In genomic region chr19:21107741-21108140, GRCm38 (mm10) we compare ENCODE assay signal across 15 mouse cellular contexts.
A peak's percentile ranks its signal among the peaks of the same experiment; 100 is the strongest.
DNase-seq lines count a peak whose midpoint lies in the region; ATAC-seq and TF ChIP-seq lines count a peak whose summit lies in the region.
"Had no signal": no experiment of that assay in that cellular context is flagged by ENCODE, and none has a peak within 500 bp of the region (broad histone marks: within the 10 kb centered on the region; RNA-seq: fewer than 3 reads in every experiment).

No protein-coding gene starts in this region.

- no peak overlapping the region for H3K9ac ChIP-seq in heart, embryonic 11.5 days (ENCODE audit: low read depth, low read length)
- H3K9ac ChIP-seq in kidney, postnatal 0 days (ENCODE audit: low read depth, low read length) = no peak overlapping the region
- H3K9ac ChIP-seq: forebrain, postnatal 0 days; heart, embryonic 13.5 days; hindbrain, embryonic 13.5 days had no signal

- DNase-seq in heart, postnatal 25 days (ENCODE audit: low spot score) = no peak
- peak; percentile 53 for DNase-seq in ovary, adult 18-20 months (ENCODE audit: low spot score)
- no peak for DNase-seq in ovary, postnatal 14 days (ENCODE audit: low spot score)
- no peak for DNase-seq in kidney, postnatal 0 days (ENCODE audit: low spot score)
- peak; percentile 33 for DNase-seq in testis, postnatal 14 days (ENCODE audit: low spot score)
- no peak for DNase-seq in layer of hippocampus, adult 2 months (ENCODE audit: low spot score in 2 of 2)
- DNase-seq in left cerebral cortex, postnatal 4 days = no peak
- DNase-seq: forebrain, postnatal 0 days; gastrocnemius, postnatal 14 days; lung, postnatal 10 days; thymus, postnatal 25 days had no signal

- 53% methylated on average over 2 of the region's 3 CpGs for WGBS in heart, embryonic 11.5 days (ENCODE audit: insufficient replicate concordance)
- WGBS in kidney, postnatal 0 days = 25% methylated on average over 3 of the region's 3 CpGs

- no peaks in the 10 kb centered on the region for H3K36me3 ChIP-seq in heart, embryonic 11.5 days (ENCODE audit: control insufficient read depth, insufficient read depth, low read length)
- H3K36me3 ChIP-seq in kidney, postnatal 0 days (ENCODE audit: insufficient read depth, low read length) = no peaks in the 10 kb centered on the region
- H3K36me3 ChIP-seq: heart, embryonic 13.5 days; hindbrain, embryonic 13.5 days had no signal

- H3K27ac ChIP-seq in heart, embryonic 11.5 days (ENCODE audit: low read depth, low read length) = no peak overlapping the region
- H3K27ac ChIP-seq in kidney, postnatal 0 days = peak overlapping the region; percentile 37; the same call in 1 of the 2 replicates
- H3K27ac ChIP-seq in layer of hippocampus, adult 2 months = no peak overlapping the region
- H3K27ac ChIP-seq: heart, embryonic 13.5 days; hindbrain, embryonic 13.5 days had no signal

- no peak overlapping the region for H3K4me3 ChIP-seq in heart, embryonic 11.5 days (ENCODE audit: low read depth, low read length)
- H3K4me3 ChIP-seq in kidney, postnatal 0 days (replicated peaks; ENCODE audit: low read depth, low read length) = no peak overlapping the region
- H3K4me3 ChIP-seq in layer of hippocampus, adult 2 months = no peak overlapping the region
- H3K4me3 ChIP-seq: heart, embryonic 13.5 days; hindbrain, embryonic 13.5 days had no signal

- TF ChIP-seq CTCF in kidney, postnatal 0 days (IDR thresholded peaks at IDR 0.05; ENCODE audit: low read depth) = no peak
- no peak for TF ChIP-seq CTCF in layer of hippocampus, adult 2 months (conservative IDR thresholded peaks at IDR 0.05)

- H3K9me3 ChIP-seq in heart, embryonic 11.5 days (replicated peaks; ENCODE audit: control insufficient read depth, low read length) = no peaks in the 10 kb centered on the region
- no peaks in the 10 kb centered on the region for H3K9me3 ChIP-seq in kidney, postnatal 0 days (replicated peaks; ENCODE audit: low read length)
- H3K9me3 ChIP-seq: heart, embryonic 13.5 days; hindbrain, embryonic 13.5 days had no signal

- intact Hi-C loops in heart, postnatal 25 days (cut with DNase I) = no loop called here
- intact Hi-C loops in left cerebral cortex, postnatal 4 days (cut with DNase I) = no loop called here

- H3K4me1 ChIP-seq in heart, embryonic 11.5 days (ENCODE audit: control insufficient read depth, insufficient read depth, low read length) = peaks cover 6% of the 10 kb centered on the region; the same call in 1 of the 2 replicates
- H3K4me1 ChIP-seq in kidney, postnatal 0 days (replicated peaks; ENCODE audit: insufficient read depth, low read length) = peaks cover 14% of the 10 kb centered on the region

- 0 out of 2 replicates have a peak, but pooled peaks have one; percentile 46 for ATAC-seq in heart, embryonic 11.5 days (replicated peaks; ENCODE audit: insufficient number of reproducible peaks, low FRiP score, low TSS enrichment)
- peak; percentile 45; the same call in 1 of the 2 replicates for ATAC-seq in kidney, postnatal 0 days (replicated peaks; ENCODE audit: low FRiP score, low read depth)
- ATAC-seq: forebrain, postnatal 0 days had no signal

- no peak overlapping the region for H3K4me2 ChIP-seq in heart, embryonic 11.5 days
- H3K4me2 ChIP-seq in kidney, postnatal 0 days (ENCODE audit: low read length) = no peak overlapping the region
- H3K4me2 ChIP-seq: heart, embryonic 13.5 days; hindbrain, embryonic 13.5 days; midbrain, embryonic 11.5 days had no signal

- H3K27me3 ChIP-seq in heart, embryonic 11.5 days (ENCODE audit: control insufficient read depth, insufficient read depth, low read length) = no peaks in the 10 kb centered on the region
- H3K27me3 ChIP-seq in kidney, postnatal 0 days (ENCODE audit: insufficient read depth, low read length) = no peaks in the 10 kb centered on the region
- H3K27me3 ChIP-seq: heart, embryonic 13.5 days; hindbrain, embryonic 13.5 days had no signal

Comparison
In these comparisons a context has a peak if more than half of its experiments do, and no peak if none do; other contexts are left out.
1. DNase-seq: peak in ovary, adult 18-20 months (single experiment) and testis, postnatal 14 days (single experiment); none in heart, postnatal 25 days (single experiment), ovary, postnatal 14 days (single experiment), kidney, postnatal 0 days (single experiment), layer of hippocampus, adult 2 months (0 of 2) and left cerebral cortex, postnatal 4 days (single experiment).